Mouse (Mus musculus) layer of hippocampus, postnatal 36 days (tissue): ENCODE measurements around the gene Slc25a19. TPM values are rescaled to one million over a fixed set of nuclear protein-coding genes. Genes with fewer than 3 reads are reported as not detected.

Source experiments
- DNase-seq, 2 experiments: peaks; one replicate each; pipeline ENCODE4 v3.0.0; 2022
- total RNA-seq, 2 experiments: library from RNA; stranded (reverse); gene quantifications; 2 replicates each; pipeline ENCODE4 v1.2.3; 2021

Gene Slc25a19
- total RNA-seq, 2 experiments from 2014 or later, result 64.0 to 66.0 TPM

GRCm38 (mm10) chr11:115618001-115618400 lies 10.1 kb downstream of the Slc25a19 start:
- DNase-seq, result no peak

- no peak for DNase-seq
Observed at GRCm38 (mm10) chr11:115616893-115617292, 11.2 kb downstream of the Slc25a19 start.

- DNase-seq, result no peak
Observed at GRCm38 (mm10) chr11:115616371-115616770, 11.7 kb downstream of the Slc25a19 start.

DNA sequence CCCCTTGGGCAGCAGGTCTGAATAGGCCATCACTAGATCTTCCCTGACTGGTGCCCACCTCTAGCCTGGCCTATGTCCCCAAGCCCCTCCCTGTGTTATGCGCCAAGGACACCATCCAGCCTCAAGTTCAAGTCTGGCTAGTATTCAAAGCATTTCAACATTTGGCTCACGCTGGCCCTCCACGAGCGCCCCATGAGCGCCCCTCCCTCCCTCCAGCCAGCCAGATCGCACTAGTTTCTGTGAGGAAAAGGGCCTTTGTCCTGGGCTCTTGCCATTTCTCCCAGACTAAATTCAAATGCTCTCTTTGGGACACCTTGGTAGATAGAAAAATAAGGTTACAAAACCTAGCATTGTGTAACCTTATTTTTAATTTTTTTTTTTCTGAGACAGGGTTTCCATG lies 12.2 kb downstream of the Slc25a19 start:
- DNase-seq, result no peak

DNA sequence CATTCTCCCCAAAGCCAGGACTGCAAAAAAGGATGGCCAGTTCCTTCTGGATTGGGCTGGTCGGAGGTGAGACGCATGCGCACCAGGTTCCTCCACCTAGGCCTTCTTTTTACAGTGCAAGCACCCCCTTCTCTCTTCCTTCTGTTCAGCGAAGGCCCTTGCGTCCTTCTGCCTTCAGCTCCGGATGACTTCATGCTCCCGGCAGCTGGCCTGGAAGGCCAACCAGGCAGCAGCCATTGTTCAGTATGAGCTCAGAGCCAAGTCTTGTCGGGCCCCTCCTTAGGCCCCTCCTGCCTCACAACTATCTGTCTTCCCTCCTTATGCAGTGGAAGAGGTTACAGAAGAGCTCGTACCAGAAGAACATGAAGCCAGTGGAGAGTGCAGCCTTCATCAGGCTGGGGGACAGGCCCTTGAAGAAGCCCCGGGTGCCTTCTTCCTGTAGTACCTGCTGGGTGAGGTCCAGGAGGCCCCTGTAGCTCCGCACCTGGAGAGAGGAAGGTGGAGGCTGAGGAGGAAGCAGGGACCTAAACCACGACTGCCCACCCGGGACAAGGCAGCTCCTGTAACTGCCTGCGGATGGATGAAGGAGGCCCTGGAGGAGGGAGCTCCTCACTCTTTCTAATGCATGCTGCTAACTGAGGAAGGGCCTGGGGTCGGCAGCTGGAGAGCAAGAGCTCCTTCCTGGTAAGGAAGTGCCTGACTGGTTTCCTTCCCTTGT lies 12.8 kb downstream of the Slc25a19 start:
- no peak for DNase-seq

DNA sequence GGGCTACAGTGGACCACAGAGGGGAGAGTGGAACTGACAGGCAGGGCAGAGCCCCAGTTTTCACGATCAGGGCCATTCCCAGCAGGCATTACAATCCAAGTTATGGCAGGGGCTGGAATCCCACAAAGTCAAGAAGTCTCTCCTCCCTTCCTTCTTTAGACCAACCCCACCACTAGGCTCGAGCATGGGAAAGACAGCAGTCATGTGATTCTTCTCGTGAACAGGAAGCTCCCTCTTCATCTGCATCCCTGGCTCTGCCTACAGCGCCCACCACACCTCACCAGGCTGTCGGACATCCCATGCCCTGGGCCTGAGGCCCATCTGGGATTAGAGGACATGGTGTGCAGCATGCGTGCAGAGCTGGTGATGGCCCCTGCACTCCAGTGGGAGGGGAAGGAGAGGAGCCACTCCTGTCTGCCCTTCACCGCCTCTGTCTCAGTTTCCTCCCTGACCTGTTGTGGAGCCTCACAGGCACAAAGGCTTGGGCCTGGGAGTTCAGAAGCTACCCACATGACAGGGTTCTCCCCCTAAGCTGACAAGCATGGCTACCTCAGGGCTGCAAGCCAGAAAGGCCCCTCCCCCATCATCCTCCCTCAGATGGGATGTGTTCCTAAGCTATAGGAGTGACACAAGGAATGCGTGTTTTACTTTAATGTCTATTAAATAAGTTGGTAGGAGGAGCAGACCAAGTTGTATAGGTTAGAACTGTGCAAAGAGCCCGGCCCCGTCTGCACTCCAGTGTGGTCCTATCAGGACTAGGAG lies 13.6 kb downstream of the Slc25a19 start:
- no peak for DNase-seq

DNA sequence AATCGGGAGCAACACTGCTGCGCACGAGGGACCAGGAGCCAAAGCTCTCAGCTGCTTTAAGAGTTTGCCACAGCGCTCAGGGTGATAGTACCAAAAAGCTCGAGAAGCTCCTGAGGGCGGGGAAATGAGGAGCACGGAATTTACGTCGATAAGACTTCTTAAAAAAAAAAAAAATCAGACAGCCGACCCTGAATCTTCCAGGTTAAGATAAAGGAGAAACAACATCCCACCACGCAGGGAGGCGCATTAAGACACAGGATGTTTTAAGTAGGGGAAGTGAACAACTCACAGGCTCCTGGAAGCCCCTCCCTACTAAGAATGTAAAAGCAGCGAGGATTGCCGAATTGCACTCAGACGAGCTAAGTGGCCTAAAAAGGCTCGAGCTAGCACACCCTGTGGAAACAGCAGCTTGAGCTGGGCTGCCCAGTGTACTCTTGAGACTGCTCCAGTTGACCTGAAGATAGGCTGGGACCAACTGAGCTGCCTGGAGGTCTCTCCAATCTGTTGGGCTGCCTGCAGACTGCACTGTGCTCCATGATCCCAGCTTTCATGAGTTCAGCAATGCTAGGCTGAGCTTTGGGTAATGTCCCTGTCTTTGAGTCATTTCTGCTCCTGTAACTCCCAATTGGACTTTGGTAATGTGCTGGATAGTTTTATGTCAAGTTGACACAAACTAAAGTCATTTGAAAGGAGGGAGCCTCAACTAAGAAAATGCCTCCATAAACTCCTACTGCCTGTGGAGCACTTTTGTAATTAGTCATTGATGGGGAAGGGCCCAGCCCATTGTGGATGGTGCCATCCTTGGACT lies 14.8 kb downstream of the Slc25a19 start:
- DNase-seq, result no peak

DNA sequence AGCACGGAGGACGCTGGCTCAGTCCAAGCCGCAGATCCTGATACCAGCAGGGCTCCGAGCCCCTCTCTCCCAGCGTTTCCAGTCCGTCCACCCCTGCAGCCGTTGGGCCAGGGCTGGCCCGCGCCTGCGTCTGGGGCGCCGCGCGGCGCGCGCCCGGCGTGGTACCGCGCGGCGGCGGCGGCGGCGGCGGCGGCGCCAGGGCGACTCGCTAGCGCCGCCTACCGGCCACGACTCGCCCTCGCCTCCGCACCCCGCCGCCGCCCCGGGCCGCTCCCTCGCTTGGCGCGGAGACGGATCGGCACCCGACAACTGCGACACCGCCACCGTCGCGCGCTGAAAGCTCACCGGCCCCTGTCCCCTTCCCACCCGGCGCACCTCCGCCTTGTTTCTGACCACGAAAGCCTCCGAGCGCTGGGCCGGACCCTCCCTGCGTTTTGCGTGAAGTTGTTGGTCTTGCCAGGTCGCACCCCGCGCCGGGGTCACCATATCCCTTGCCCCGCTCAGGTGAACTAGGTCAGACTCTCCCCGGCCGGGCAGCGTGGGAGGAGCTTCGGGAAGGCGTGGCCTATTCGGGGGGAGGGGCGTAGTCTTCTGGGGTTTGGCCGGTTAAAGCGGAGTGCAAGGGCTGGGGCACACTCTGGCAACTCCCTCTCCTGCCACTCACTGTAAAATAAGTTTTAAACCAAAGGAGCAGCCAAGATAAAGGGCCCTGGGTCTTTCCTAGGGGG lies 15.5 kb downstream of the Slc25a19 start, which contains the start of gene Mif4gd:
Mif4gd (minus strand) TSS at position 560 of the 728 bp plus-strand sequence.
- peak; percentile 77 to 80 for DNase-seq

GRCm38 (mm10) chr11:115612059-115612409 lies 16.1 kb downstream of the Slc25a19 start:
- peak; percentile 57 to 60 for DNase-seq

DNA sequence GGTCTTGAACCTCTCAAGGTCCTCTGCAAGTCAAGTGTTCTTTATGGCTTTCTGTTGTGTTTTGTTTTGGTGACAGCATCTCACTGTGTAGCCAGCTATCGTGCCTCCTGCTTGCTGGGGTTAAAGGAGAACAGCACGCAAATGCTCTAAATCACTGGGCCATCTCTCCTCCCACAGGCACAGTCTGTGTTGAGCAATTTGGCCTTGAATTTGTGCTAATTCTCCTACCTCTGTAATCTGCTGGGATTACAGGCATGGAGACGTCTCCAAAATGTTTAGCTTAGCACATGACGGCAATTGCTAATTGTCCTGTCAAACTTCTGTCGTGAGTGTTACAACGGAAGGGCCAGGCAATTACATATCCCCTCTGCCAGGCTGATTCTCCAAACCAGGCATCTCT lies 16.9 kb downstream of the Slc25a19 start:
- DNase-seq, result no peak

GRCm38 (mm10) chr11:115609576-115609975 lies 18.5 kb downstream of the Slc25a19 start:
- DNase-seq, result no peak

DNA sequence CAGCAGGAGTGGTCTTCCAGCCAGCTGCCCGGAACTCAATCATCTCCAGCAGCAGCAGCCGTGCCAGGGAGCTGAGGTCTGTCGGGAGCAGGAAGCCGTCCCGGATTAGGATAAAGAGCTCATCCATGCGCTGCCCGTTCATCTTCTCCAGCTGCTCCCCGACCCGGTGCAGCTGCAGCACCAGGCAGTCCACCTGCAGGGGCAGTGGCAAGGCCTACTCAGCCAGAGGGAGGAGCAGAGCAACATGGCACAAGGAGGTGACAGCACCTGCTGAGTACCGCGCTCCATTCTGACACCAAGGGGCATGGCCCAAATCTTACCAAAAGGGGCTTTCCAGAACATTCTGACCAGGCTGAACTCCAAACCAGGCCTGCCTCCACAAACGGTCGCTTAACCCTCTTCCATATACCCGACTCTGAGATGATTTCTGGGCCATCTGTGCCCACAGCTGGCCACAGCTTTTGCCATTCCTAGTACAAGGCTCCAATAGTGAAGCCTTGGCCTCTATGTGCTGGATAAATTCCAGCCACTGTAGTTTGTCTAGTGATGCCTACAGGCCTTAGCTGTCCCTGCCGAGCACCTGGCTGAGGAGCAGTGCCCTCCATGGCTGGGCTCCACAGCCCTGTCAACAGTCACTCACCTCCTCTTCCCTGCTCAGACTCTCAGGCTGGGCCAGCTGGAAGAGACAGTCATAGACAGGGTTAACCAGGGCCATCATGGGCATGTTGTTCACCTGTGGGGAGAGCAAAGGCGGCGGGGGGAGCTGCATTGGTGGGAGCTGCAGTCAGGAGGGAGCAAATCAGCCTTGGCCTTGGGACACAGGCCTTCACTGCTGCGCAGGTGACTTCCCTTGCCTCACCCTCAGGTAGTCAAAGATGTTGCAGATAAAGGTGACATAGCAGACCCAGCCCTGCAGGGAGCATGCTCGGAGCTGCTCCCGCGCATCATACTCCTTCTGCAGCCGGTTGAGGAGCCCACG lies 19.4 kb downstream of the Slc25a19 start:
- peak; percentile 39 to 51 for DNase-seq

GRCm38 (mm10) chr11:115606733-115607132 lies 21.4 kb downstream of the Slc25a19 start:
- DNase-seq, result no peak

DNA sequence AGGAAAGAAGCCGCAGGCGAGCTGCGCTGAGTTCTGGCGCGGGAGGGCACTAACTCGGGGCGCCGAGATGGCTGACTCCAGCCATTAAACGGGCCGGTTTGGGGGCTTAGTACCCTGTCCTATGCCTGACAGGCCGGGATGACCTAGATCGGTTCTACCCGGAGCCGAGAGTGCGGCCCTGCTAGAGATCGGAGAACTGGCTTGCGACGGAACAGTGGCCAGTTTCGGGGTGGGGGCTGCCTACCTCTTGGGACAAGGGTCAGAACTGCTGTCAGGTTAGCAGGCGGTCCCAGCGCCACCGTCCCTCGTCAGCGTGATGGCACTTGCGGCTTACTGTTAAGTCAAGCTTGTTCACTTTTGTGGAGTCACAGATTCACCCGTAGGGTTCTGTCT lies 23.8 kb downstream of the Slc25a19 start:
- DNase-seq, result no peak

DNA sequence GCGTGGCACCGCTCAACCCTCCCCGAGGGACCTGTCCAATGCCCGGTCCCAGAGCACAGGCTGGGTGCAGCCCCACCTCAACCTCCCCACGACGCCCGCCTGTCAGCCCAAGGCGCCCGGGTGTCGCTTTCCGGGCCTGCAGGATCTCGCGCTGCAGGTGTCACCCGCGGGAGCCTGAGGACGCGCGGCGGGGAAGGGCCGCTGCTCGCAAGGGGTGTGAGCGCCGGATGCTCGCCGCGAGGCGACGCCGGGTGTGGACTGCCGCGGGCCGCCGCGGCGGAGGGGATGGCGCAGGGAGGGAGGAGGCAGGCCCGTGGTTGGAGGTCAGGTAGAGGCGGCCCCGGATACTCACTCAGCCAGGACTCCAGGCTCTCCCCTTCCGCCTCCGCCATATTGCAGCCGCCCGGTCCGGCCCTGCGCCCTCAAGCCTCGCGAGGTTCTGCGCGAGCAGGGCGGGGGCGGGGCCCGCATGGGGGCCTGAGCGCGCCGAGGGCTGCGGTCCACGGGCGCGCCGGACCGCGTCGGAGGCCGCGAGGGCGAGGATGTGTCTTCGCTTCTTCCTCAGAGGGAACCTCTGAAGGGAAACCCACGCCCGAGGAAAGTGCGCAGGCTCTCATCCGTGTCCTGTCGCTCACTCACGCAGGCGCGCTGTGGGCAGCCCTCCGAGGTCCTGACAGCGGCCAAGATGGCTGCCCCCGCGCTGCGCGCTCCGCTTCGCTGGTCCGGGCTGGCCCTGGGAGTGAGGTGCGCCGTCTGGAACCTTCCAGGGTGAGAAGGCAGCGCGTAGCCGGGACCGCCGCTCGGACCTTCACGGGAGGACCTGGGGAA lies 24.4 kb downstream of the Slc25a19 start, which contains the start of the genes Mrps7 and Gga3:
Mrps7 (plus strand) TSS at position 450 of the 828 bp plus-strand sequence.
Gga3 (minus strand) TSS at position 576 of the 828 bp plus-strand sequence.
- peak; percentile 91 for DNase-seq

- no peak for DNase-seq
Observed at GRCm38 (mm10) chr11:115603128-115603475, 25.0 kb downstream of the Slc25a19 start.

DNA sequence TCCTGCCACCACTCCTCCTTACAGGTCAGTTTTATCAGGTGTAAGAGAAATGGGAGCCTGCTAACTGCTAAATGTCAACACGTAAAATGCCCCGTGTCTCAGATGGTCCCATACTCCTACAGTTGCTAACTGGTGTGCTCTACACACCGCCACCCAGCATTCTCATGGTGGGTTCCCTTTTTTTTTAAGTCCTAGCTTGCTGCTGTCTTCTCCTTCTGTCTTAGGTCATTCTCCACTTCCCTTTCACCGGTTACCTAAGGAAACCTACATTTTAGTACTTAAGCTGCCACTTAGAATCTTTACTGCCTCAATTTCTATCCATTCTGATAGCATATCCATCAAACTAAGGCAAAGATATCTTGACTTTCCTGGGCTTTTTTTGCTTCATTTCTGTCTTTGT lies 26.9 kb downstream of the Slc25a19 start:
- DNase-seq, result no peak

GRCm38 (mm10) chr11:115600743-115601142 lies 27.4 kb downstream of the Slc25a19 start:
- no peak for DNase-seq

DNA sequence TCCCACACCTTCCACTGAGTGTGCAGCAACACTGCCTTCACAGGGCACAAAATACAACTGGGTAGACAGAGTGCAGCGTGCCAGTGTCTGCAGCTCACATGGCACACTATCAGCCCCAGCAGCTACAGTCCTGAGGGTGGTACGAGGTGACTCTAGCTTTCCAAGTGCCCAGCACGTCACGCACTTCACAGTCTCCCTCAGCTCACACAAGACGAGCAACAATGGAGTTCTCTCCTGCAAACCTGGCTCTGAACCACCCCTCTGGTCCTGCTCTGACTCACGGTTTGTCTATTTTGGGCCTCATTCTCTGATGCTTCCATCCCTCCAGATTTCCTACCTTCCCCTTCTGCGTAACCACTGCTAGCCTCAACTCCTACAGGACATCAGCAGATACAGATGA lies 28.4 kb downstream of the Slc25a19 start:
- no peak for DNase-seq

DNA sequence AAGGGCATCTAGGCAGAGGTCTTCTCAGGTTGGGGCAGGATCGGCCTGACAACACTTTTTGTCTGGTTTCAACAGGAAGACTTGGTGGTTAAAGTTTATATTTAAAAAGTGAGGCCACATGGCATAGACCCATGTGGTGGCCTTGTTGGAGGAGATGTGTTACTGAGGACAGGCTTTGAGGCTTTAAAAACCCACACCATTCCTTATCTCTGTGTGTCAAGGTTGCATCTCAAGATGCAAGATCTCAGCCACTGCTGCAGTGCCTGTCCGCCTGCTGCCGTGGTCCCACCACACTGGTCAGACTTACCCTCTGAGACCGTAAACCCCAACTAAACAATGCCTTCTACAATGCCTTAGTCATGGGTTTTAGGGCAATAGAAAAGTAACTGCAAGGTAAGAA lies 29.8 kb downstream of the Slc25a19 start:
- DNase-seq, result no peak
